Mouse (Mus musculus): Measurements from ENCODE around the gene Hist1h2bb. TPM values are rescaled to one million over a fixed set of nuclear protein-coding genes. Genes with fewer than 3 reads are reported as not detected.

Hist1h2bb gene
- total RNA-seq, 2 experiments from 2014 or later = 1.1 to 2.3 TPM

- Histone ChIP-seq H3K27ac (0 out of 2 replicates have a peak overlapping the region, but pooled peaks have one; percentile 4), H3K4me3 (no peak overlapping the region)
- no peak for DNase-seq
- TF ChIP-seq CTCF (IDR thresholded peaks at IDR 0.05) = peak; percentile 91
- intact Hi-C loops (cut with DNase I) = loop anchor here (1.0 to 10.0 kb wide), 3 partner anchors 31 to 167 kb away; partner anchors contain the start of genes Hist1h2ac, Hist1h2bc and Hist1h3e
These were observed 14.3 kb upstream of the Hist1h2bb start for GRCm38 (mm10) chr13:23732156-23732804.

DNA sequence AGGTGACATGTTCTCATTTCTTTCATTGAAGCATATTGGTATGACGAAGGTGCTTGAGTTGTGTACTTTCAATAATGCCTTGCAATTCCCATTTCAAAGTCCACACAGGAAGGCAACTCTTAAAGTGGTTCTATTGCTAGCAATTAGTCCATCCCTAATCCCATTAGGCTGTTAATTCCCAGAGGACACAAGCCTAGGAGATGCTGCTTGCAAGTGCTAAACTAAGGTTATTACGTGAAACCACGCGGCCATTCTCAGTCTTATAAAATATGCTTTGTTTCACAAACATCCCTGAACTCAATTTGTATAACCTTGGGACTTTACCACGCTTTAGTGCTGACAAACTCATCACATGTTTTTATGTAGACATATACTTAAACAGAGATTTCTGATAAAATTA is 9.4 kb upstream of the Hist1h2bb start:
- intact Hi-C loops (cut with DNase I) = loop anchor here (5.0 to 10.0 kb wide), 3 partner anchors 52 to 305 kb away; partner anchors contain the start of genes Hist1h2ac, Hist1h2bc and Hist1h3e

DNA sequence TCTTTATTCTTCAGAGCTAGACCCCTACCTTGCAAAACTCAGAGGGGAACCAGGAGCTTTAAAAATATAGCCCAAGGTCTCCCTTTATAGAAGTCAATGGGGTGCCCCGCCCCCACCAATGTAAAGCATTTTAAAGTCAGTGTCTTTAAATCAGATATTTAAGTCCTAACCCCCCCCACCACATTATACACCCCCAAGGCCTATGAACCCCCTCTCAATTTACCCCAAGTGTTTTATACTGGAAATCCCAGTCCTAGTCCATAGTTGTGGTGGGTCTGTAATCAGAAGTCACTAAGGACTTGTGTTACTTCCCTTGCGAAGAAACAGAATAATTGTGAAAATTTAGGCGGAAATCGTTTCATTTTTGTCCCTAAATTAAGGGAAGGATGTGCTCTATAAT is 8.5 kb upstream of the Hist1h2bb start:
- intact Hi-C loops (cut with DNase I) = loop anchor here (2.0 to 10.0 kb wide), 4 partner anchors 53 to 306 kb away; partner anchors contain the start of genes Hist1h1e, Hist1h2ac, Hist1h2bc and Hist1h3e
- DNase-seq = no peak
- Histone ChIP-seq H3K27ac (peak overlapping the region; percentile 96), H3K4me3 (peak overlapping the region; percentile 96)
- TF ChIP-seq CTCF (IDR thresholded peaks at IDR 0.05) = no peak

More for the DNA sequence above, 9.4 kb upstream of the Hist1h2bb start:
- Histone ChIP-seq H3K4me3 (no peak overlapping the region), H3K27ac (no peak overlapping the region)
- TF ChIP-seq CTCF (IDR thresholded peaks at IDR 0.05) = no peak
- no peak for DNase-seq

- peak within 1 kb of the TSS; percentile 96 for H3K27ac ChIP-seq
- H3K4me3 ChIP-seq = peak within 1 kb of the TSS; percentile 96
- DNase-seq = peak; percentile 92
- intact Hi-C loops (cut with DNase I) = loop anchor here (2.0 to 10.0 kb wide), 4 partner anchors 54 to 306 kb away; partner anchors contain the start of genes Hist1h1e, Hist1h2ac, Hist1h2bc and Hist1h3e
- no peak; the same call in 1 of the 2 replicates for TF ChIP-seq CTCF (IDR thresholded peaks at IDR 0.05)
These were observed 7.9 kb upstream of the Hist1h2bb start, which contains the start of gene Hist1h1c for GRCm38 (mm10) chr13:23738677-23739068. Hist1h1c (plus strand) TSS chr13:23738808.

DNA sequence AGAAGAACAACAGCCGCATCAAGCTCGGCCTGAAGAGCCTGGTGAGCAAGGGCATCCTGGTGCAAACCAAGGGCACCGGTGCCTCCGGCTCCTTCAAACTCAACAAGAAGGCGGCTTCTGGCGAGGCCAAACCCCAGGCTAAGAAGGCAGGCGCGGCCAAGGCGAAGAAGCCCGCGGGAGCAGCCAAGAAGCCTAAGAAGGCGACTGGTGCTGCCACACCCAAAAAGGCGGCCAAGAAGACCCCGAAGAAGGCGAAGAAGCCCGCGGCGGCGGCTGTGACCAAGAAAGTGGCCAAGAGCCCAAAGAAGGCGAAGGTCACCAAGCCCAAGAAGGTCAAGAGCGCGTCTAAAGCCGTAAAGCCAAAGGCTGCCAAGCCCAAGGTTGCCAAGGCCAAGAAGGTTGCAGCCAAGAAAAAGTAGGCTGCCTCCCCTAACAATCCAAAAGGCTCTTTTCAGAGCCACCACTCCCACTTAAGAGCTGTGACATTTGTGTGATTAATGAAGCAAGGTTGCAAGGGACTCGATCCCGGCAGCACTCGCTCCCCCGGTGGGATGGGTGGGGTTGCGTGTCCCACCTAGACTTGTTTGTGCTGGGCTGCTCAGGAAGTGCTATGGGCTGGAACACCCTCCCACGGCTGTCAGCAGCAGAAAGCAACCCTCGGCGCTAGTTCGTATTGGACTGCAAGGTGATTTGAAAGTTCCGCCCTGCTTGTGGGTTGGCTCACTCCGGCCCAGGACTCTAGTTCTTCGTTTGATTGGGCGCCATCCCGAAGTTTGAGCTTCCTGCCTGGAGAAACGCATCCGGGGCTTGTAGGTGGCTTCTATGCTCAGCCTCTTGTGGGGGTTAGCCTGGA is 7.2 kb upstream of the Hist1h2bb start:
- intact Hi-C loops (cut with DNase I) = loop anchor here (2.0 to 10.0 kb wide), 4 partner anchors 54 to 307 kb away; partner anchors contain the start of genes Hist1h1e, Hist1h2ac, Hist1h2bc and Hist1h3e
- peak; percentile 95 for DNase-seq

DNA sequence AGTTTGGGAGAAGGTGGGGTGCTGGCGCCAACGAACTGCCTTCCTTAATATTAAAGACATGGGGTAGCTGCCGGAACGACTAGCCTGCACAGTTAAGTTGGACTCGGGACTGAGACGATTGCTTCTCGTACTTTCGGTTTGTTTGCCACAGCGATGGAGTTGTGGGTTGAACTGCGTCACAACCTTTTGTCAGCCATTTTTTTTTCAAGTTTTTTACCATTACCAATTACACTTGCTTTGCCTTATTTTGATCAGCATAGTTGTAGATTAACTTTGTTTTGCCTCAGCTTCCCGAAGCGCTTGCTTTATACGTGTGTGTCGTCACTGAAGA is 6.6 kb upstream of the Hist1h2bb start:
- H3K4me3 ChIP-seq = peak overlapping the region; percentile 96
- no peak for TF ChIP-seq CTCF (IDR thresholded peaks at IDR 0.05)
- DNase-seq = no peak
- H3K27ac ChIP-seq = peak overlapping the region; percentile 96
- intact Hi-C loops (cut with DNase I) = loop anchor here (2.0 to 10.0 kb wide), 4 partner anchors 55 to 308 kb away; partner anchors contain the start of genes Hist1h1e, Hist1h2ac, Hist1h2bc and Hist1h3e

More for the DNA sequence above, 7.2 kb upstream of the Hist1h2bb start:
- TF ChIP-seq CTCF (IDR thresholded peaks at IDR 0.05) = no peak
- Histone ChIP-seq H3K4me3 (peak overlapping the region; percentile 96), H3K27ac (peak overlapping the region; percentile 96)

DNA sequence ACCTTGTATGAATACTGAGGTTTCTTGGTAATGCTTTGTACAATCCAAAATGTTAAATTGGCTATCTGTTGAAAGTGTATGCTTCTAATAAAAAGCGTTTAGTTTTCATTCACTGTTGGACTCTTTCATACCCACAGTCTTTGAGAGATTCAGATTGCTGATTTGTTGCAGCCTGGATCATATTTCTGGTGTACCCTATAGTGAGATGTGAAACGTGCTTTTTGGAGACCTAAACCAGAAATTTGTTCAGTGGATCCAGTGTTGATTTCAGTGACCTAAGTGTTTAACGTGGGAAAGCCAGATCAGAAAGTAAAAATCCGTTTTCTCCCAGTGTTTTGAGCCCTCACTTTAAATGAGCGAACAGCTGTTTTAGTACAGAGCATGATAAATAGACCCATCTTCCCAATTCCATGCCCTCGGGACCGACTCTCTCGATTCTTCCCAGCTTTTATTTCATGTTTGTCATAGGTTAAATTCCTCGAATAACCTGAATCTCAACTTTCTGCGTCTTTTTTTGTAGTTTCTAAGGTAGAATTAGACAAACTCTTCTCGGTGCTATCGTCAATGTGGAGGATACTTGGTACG is 6.2 kb upstream of the Hist1h2bb start:
- no peak for TF ChIP-seq CTCF (IDR thresholded peaks at IDR 0.05)
- Histone ChIP-seq H3K27ac (peak overlapping the region; percentile 96), H3K4me3 (peak overlapping the region; percentile 96)
- intact Hi-C loops (cut with DNase I) = no loop called here
- DNase-seq = no peak

DNA sequence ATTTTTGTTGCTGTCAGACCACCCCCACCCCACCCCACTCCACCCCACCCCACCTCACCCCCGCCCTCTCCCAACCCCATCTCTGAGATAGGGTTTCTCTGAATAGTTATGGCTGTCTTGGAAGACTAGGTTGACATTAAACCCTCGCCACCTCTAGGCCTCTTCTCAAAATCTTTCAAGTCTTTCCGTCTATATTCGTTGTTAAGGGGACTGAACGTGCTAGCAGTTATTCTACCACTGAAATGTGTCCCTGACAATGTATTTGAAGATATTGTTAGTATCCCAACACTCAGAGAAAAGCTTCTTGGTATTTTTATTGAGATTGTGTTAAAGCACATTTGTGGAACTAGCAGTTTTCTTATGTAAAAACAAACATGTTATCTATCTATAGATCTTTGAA is 5.6 kb upstream of the Hist1h2bb start:
- H3K4me3 ChIP-seq = peak overlapping the region; percentile 96
- intact Hi-C loops (cut with DNase I) = no loop called here

DNA sequence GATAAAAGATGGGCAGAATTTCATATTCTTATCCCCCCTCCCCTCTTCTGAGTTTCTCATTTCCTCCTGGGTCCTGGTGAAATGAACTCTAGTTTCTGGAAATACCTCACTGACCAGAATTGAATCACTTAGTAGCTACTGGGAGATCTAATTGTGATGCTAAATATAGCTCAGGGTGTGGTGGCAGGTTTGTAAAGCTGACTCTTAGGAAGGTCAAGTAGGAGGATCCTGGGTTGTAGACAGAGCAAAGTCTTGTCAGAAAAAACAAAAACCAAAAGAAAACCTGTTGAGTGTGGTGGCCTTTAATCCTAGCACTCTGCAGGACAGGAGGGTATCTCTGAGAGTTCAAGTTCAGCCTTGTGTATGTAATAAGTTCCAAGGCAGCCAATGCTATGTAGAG is 4.5 kb upstream of the Hist1h2bb start:
- no peak for TF ChIP-seq CTCF (IDR thresholded peaks at IDR 0.05)
- intact Hi-C loops (cut with DNase I) = no loop called here
- DNase-seq = no peak
- no peak overlapping the region for H3K4me3 ChIP-seq
- no peak overlapping the region for H3K27ac ChIP-seq

More for the DNA sequence above, 5.6 kb upstream of the Hist1h2bb start:
- no peak for TF ChIP-seq CTCF (IDR thresholded peaks at IDR 0.05)
- H3K27ac ChIP-seq = peak overlapping the region; percentile 96
- no peak for DNase-seq

- no peak for TF ChIP-seq CTCF (IDR thresholded peaks at IDR 0.05)
- DNase-seq = no peak
- Histone ChIP-seq H3K4me3 (no peak overlapping the region), H3K27ac (no peak overlapping the region)
- intact Hi-C loops (cut with DNase I) = no loop called here
These were observed 3.3 kb upstream of the Hist1h2bb start for GRCm38 (mm10) chr13:23743215-23743614.

DNA sequence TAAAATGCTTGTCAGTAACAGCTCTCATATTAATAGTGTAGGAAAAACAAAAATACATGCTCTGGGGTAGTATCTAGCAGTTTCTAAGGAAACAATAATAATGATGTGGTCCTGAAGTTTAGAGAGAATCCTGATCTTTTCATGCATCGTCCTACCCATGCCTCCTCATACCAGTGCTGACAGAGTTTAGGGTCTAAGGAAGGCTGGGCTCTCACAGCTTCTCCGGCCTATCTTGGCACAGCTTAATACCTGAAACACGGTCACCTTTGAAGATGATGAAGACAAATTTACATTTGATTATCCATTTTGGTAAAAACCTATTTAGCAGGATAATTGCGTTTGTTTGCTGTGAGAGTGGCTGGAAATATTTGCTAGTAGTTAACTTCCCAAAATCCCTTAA is 2.6 kb upstream of the Hist1h2bb start:
- DNase-seq = no peak
- Histone ChIP-seq H3K27ac (no peak overlapping the region), H3K4me3 (no peak overlapping the region)
- TF ChIP-seq CTCF (IDR thresholded peaks at IDR 0.05) = no peak
- intact Hi-C loops (cut with DNase I) = no loop called here
